Comparison of ENCODE assay signal across 8 mouse cellular contexts in genomic region chr2:154407643-154408445, GRCm38 (mm10). TPM values are rescaled to one million over a fixed set of nuclear protein-coding genes. Genes with fewer than 3 reads are reported as not detected.
DNase-seq lines count a peak whose midpoint lies in the region.

TSS of gene Snta1 (minus strand) at chr2:154408099.

- 0 out of 2 replicates have a peak, but pooled peaks cover 5% of the 10 kb centered on the region for H3K9me3 ChIP-seq in megakaryocyte, embryonic 14.5 days

- H3K36me3 ChIP-seq in megakaryocyte, embryonic 14.5 days (replicated peaks; ENCODE audit: low read length), result no peaks in the 10 kb centered on the region

- DNase-seq in adrenal gland, adult 8-10 months, result peak; percentile 83
- peak; percentile 89 for DNase-seq in embryo, embryonic 11 days
- peak; percentile 90 for DNase-seq in gastrocnemius, postnatal 14 days
- peak; percentile 88 for DNase-seq in induced T-regulatory cell, adult 2 months (ENCODE audit: low read depth)
- DNase-seq in left cerebral cortex, postnatal 10 days (ENCODE audit: extremely low spot score in 1 of 2, low spot score in 2 of 2), result peak in 1 of 2 experiments; percentile 91
- peak; percentile 75 for DNase-seq in right cerebral cortex, adult 18-20 months
- DNase-seq in urinary bladder, adult 2 months (ENCODE audit: low spot score), result peak; percentile 85

- peaks cover 60% of the 10 kb centered on the region for H3K27me3 ChIP-seq in megakaryocyte, embryonic 14.5 days (replicated peaks)

- H3K4me3 ChIP-seq in megakaryocyte, embryonic 14.5 days (replicated peaks), result peak within 1 kb of the TSS; percentile 93

- H3K4me1 ChIP-seq in megakaryocyte, embryonic 14.5 days, result peaks cover 27% of the 10 kb centered on the region

- intact Hi-C loops in gastrocnemius, postnatal 14 days (cut with DNase I; ENCODE audit: low total_unique reads), result no loop called here
- intact Hi-C loops in left cerebral cortex, postnatal 10 days (cut with DNase I), result no loop called here

RNA-seq across cellular contexts. Expression of gene Snta1, which starts in this region (rescaled TPM):
- total RNA-seq in adrenal gland, adult 8-10 months (2022), result 10 to 100 TPM; 21.3 to 37.6 (median 31.5) TPM
- total RNA-seq in gastrocnemius, postnatal 14 days (2021), result 100 to 1,000 TPM; 146 to 210 TPM
- 10 to 100 TPM; 25.9 to 29.9 TPM for total RNA-seq in left cerebral cortex, postnatal 10 days (2021)
- 1.2 TPM in 1 of 2 replicates, not detected in the other for polyA plus RNA-seq in megakaryocyte, embryonic 14.5 days (2012; ENCODE audit: insufficient read depth, low replicate concordance)
- 16.5 and 17.7 TPM in 2 replicates for polyA plus RNA-seq in urinary bladder, adult 2 months (2012; rRNA removed)
